Mouse (Mus musculus): ENCODE measurements around the gene Vmn1r207-ps. TPM values are rescaled to one million over a fixed set of nuclear protein-coding genes. Genes with fewer than 3 reads are reported as not detected.

The Vmn1r207-ps gene
- under 1 TPM; 0.12 to 0.76 TPM for polyA plus RNA-seq (2017; shearing (Covaris generic))

GRCm38 (mm10) chr13:22729529-22729928 lies at the start of gene Vmn1r207-ps:
Gene Vmn1r207-ps (minus strand): TSS chr13:22729629.

GRCm38 (mm10) chr13:22777300-22777699 lies 47.9 kb upstream of the Vmn1r207-ps start, which contains the start of gene Vmn1r208:
Gene Vmn1r208 (minus strand): TSS chr13:22777400.

Other genes starting within 250 kb of the Vmn1r207-ps start
- under 1 TPM in 1 of 2 experiments, not detected in 1; 0.06 TPM for gene Vmn1r202, start 224.2 kb downstream of the Vmn1r207-ps start, polyA plus RNA-seq (2017; shearing (Covaris generic))
- under 1 TPM; 0.16 to 0.28 TPM for gene Vmn1r203, start 211.5 kb downstream of the Vmn1r207-ps start, polyA plus RNA-seq (2017; shearing (Covaris generic))
- gene Vmn1r204, start 176.4 kb downstream of the Vmn1r207-ps start, polyA plus RNA-seq (2017; shearing (Covaris generic)) = not detected
- not detected for gene Vmn1r205, start 136.6 kb downstream of the Vmn1r207-ps start, polyA plus RNA-seq (2017; shearing (Covaris generic))
- not detected for gene Vmn1r206, start 105.4 kb downstream of the Vmn1r207-ps start, polyA plus RNA-seq (2017; shearing (Covaris generic))
- 1 to 10 TPM in 1 of 2 experiments, under 1 TPM in 1; 0.20 to 1.1 TPM for gene Vmn1r208, start 47.8 kb upstream of the Vmn1r207-ps start, polyA plus RNA-seq (2017; shearing (Covaris generic))
- gene Vmn1r209, start 80.1 kb upstream of the Vmn1r207-ps start, polyA plus RNA-seq (2017; shearing (Covaris generic)) = under 1 TPM; 0.06 to 0.56 TPM
- gene Vmn1r210, start 101.7 kb upstream of the Vmn1r207-ps start, polyA plus RNA-seq (2017; shearing (Covaris generic)) = 1 to 10 TPM in 1 of 2 experiments, under 1 TPM in 1; 0.34 to 1.1 TPM
- gene Vmn1r211, start 127.9 kb upstream of the Vmn1r207-ps start, polyA plus RNA-seq (2017; shearing (Covaris generic)) = not detected
- gene Vmn1r212, start 154.6 kb upstream of the Vmn1r207-ps start, polyA plus RNA-seq (2017; shearing (Covaris generic)) = not detected